Mouse (Mus musculus): Measurements from ENCODE around the gene Ikbke. TPM values are rescaled to one million over a fixed set of nuclear protein-coding genes. Genes with fewer than 3 reads are reported as not detected.
"Not testable (repeated sequence)": the region's sequence is repeated elsewhere in the genome, so short reads cannot be mapped to it uniquely, and the experiment has no call there.

Gene Ikbke
- under 1 TPM; 0.48 to 0.81 TPM for total RNA-seq (2021)
- long read RNA-seq, experiment 1, partial matches to known transcripts: 0 of 1 reads
- long read RNA-seq, experiment 1, other reads (novel, unspliced or antisense): 0 of 1 reads
- long read RNA-seq, experiment 2: 0 reads

GRCm38 (mm10) chr1:131279456-131279776 is at the start of gene Ikbke:
Ikbke (minus strand) TSS chr1:131279606.
- no peak for DNase-seq (ENCODE audit: low spot score)

GRCm38 (mm10) chr1:131329093-131329492 is 49.7 kb upstream of the Ikbke start:
- not testable (repeated sequence) for DNase-seq (ENCODE audit: low spot score)

- no peak for DNase-seq (ENCODE audit: low spot score)
Observed at GRCm38 (mm10) chr1:131327167-131327566, 47.8 kb upstream of the Ikbke start.

GRCm38 (mm10) chr1:131324816-131325463 is 45.5 kb upstream of the Ikbke start:
- no peak for DNase-seq (ENCODE audit: low spot score)

- no peak for DNase-seq (ENCODE audit: low spot score)
Observed at GRCm38 (mm10) chr1:131319598-131320330, 40.4 kb upstream of the Ikbke start.

- DNase-seq (ENCODE audit: low spot score): no peak
Observed at GRCm38 (mm10) chr1:131318397-131318796, 39.0 kb upstream of the Ikbke start.

- DNase-seq (ENCODE audit: low spot score): no peak
Observed at GRCm38 (mm10) chr1:131317625-131318024, 38.2 kb upstream of the Ikbke start.

- no peak for DNase-seq (ENCODE audit: low spot score)
Observed at GRCm38 (mm10) chr1:131311284-131311683, 31.9 kb upstream of the Ikbke start.

GRCm38 (mm10) chr1:131310237-131310818 is 30.9 kb upstream of the Ikbke start:
- DNase-seq (ENCODE audit: low spot score): no peak

- no peak for DNase-seq (ENCODE audit: low spot score)
Observed at GRCm38 (mm10) chr1:131300750-131301149, 21.3 kb upstream of the Ikbke start.

GRCm38 (mm10) chr1:131299788-131300187 is 20.4 kb upstream of the Ikbke start:
- peak; percentile 24 for DNase-seq (ENCODE audit: low spot score)

- DNase-seq (ENCODE audit: low spot score): no peak
Observed at GRCm38 (mm10) chr1:131299240-131299639, 19.8 kb upstream of the Ikbke start.

GRCm38 (mm10) chr1:131298171-131298570 is 18.8 kb upstream of the Ikbke start:
- DNase-seq (ENCODE audit: low spot score): no peak

- no peak for DNase-seq (ENCODE audit: low spot score)
Observed at GRCm38 (mm10) chr1:131296726-131297125, 17.3 kb upstream of the Ikbke start.

- no peak for DNase-seq (ENCODE audit: low spot score)
Observed at GRCm38 (mm10) chr1:131295200-131295599, 15.8 kb upstream of the Ikbke start.

- DNase-seq (ENCODE audit: low spot score): no peak
Observed at GRCm38 (mm10) chr1:131293922-131294250, 14.5 kb upstream of the Ikbke start.

GRCm38 (mm10) chr1:131293221-131293921 is 14.0 kb upstream of the Ikbke start:
- DNase-seq (ENCODE audit: low spot score): no peak

GRCm38 (mm10) chr1:131290648-131291047 is 11.2 kb upstream of the Ikbke start:
- peak; percentile 54 for DNase-seq (ENCODE audit: low spot score)

- DNase-seq (ENCODE audit: low spot score): no peak
Observed at GRCm38 (mm10) chr1:131288938-131289337, 9.5 kb upstream of the Ikbke start.

- no peak for DNase-seq (ENCODE audit: low spot score)
Observed at GRCm38 (mm10) chr1:131287267-131287666, 7.9 kb upstream of the Ikbke start.

- no peak for DNase-seq (ENCODE audit: low spot score)
Observed at GRCm38 (mm10) chr1:131286803-131287202, 7.4 kb upstream of the Ikbke start.

- DNase-seq (ENCODE audit: low spot score): no peak
Observed at GRCm38 (mm10) chr1:131284616-131285015, 5.2 kb upstream of the Ikbke start.
